Mouse (Mus musculus): ENCODE measurements around the gene Exoc7. TPM values are rescaled to one million over a fixed set of nuclear protein-coding genes. Genes with fewer than 3 reads are reported as not detected.
A peak's percentile ranks its signal among the peaks of the same experiment; 100 is the strongest.

Gene Exoc7
- polyA plus RNA-seq, 1 experiment from 2014 or later = 44.6 TPM

DNA sequence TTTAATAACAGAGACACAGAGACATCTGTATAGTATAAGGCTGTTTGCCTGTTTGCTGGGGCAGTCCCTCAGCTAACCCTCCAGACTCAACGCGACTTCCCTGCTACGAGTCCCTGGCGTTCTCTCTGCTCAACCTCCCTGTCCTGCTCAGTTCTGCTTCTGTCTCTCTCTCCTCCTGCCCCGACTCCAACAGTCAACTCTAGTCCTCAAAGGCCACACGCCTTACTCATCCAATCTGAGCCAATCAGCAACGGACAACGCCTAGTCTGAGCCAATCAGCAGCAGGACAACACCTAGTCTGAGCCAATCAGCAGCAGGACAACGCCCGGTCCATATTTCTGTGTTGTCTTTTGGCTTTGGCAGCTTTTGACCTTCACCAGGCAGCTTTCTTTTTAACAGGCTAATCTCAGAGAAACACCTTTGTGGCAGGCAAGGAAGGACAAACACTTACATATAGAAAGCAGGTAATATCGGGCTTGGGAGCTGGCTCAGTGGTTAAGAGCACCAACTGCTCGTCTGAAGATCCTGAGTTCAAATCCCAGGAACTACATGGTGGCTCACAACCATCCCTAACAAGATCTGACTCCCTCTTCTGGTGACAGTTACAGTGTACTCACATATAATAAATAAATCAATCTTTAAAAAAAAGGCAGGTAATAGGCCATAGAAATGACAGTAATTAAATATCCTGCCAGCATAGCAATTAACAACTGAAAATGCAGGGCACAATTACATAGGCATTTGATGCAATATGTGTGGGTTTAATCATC is 914 bp upstream of the Exoc7 start:
- peaks cover 18% of the 10 kb centered on the region for H3K36me3 ChIP-seq (ENCODE audit: control insufficient read depth, insufficient read depth)
- no peak overlapping the region for H3K9ac ChIP-seq (ENCODE audit: low read depth, low read length)
- no peaks in the 10 kb centered on the region for H3K27me3 ChIP-seq (replicated peaks; ENCODE audit: control insufficient read depth, insufficient read depth, low read length)
- H3K27ac ChIP-seq (ENCODE audit: low read depth, low read length) = no peak overlapping the region
- H3K4me2 ChIP-seq (replicated peaks; ENCODE audit: low read depth) = no peak overlapping the region
- no peaks in the 10 kb centered on the region for H3K9me3 ChIP-seq (ENCODE audit: control insufficient read depth)
- H3K4me3 ChIP-seq (ENCODE audit: low read depth, low read length) = no peak overlapping the region
- 0 out of 2 replicates have a peak, but pooled peaks cover 3% of the 10 kb centered on the region for H3K4me1 ChIP-seq (replicated peaks; ENCODE audit: control insufficient read depth, insufficient read depth, low read length)
- WGBS = 88% methylated on average over 12 of the region's 12 CpGs
- ATAC-seq = no peak
- TF ChIP-seq CTCF (IDR thresholded peaks at IDR 0.05; ENCODE audit: low read depth) = no peak

DNA sequence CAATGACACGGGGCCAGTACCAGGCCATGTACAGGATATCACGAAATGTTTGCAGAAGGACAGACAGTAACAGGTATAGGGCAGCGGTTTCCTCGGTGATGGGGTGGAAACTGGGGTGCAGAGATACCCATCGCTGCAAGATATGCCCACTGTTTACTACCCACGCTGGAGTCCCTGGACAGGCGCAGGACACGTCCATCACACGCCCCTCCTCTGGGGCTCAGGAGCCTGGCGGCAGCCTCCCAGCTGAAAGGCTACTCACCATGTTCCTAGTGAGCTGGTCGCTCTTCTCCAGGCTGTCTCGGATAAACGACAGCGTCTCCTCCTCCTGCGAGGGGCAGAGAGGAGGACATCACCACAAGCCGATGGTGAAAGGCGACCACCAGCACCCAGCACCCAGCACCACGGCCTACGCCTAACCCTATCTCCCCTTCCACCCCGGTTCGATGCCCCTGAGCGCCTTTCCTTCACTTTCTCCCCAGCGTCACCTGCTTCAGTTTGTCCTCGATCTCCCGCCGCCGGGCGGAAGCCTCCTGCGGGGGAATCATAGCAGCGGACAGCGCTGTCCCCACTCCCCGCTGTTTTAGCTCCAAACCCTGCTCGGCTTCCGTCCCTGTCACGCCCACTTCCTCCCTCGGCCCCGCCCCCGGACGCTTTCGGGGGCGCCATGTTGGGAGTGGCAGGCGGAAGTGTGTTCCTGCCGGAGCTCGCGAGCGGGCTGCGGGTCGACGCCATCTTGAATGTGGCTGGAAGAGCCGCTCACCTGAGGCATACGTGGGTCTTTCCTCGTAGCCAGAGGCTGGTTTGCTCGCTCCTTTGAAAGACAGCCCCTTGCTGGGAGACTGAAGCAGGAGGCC is 679 bp downstream of the Exoc7 start:
- H3K27ac ChIP-seq (ENCODE audit: low read depth, low read length) = no peak overlapping the region
- 0 out of 2 replicates have a peak, but pooled peaks have one; percentile 9 for TF ChIP-seq CTCF (IDR thresholded peaks at IDR 0.05; ENCODE audit: low read depth)

DNA sequence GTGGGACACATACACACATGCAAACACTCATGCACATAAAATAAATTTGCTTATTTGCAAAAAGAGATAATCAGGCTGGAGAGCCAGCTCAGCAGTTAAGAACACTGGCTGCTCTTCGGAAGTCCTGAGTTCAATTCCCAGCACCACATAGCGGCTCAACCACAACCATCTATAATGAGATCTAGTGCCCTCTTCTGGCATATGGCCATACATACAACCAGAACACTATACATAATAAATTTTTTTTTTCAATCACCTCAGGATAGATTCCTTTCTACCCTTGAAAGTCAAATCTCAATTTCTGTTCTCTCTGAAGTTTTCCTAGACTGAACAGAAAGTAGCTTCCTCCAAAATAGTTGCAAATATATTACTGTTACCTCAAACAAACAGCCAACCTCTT is 1.6 kb downstream of the Exoc7 start:
- 100% methylated on average over 2 of the region's 2 CpGs for WGBS
- 0 out of 2 replicates have a peak overlapping the region, but pooled peaks have one; percentile 72 for H3K4me3 ChIP-seq (ENCODE audit: low read depth, low read length)
- H3K9ac ChIP-seq (ENCODE audit: low read depth, low read length) = no peak overlapping the region
- H3K27ac ChIP-seq (ENCODE audit: low read depth, low read length) = no peak overlapping the region
- no peak for TF ChIP-seq CTCF (IDR thresholded peaks at IDR 0.05; ENCODE audit: low read depth)
- 0 out of 2 replicates have a peak, but pooled peaks cover 3% of the 10 kb centered on the region for H3K4me1 ChIP-seq (replicated peaks; ENCODE audit: control insufficient read depth, insufficient read depth, low read length)
- H3K4me2 ChIP-seq (replicated peaks; ENCODE audit: low read depth) = peak overlapping the region; percentile 83
- H3K36me3 ChIP-seq (ENCODE audit: control insufficient read depth, insufficient read depth) = peaks cover 36% of the 10 kb centered on the region
- H3K27me3 ChIP-seq (replicated peaks; ENCODE audit: control insufficient read depth, insufficient read depth, low read length) = no peaks in the 10 kb centered on the region
- no peaks in the 10 kb centered on the region for H3K9me3 ChIP-seq (ENCODE audit: control insufficient read depth)
- ATAC-seq = no peak

More for the DNA sequence above, 679 bp downstream of the Exoc7 start:
- H3K4me1 ChIP-seq (replicated peaks; ENCODE audit: control insufficient read depth, insufficient read depth, low read length) = 0 out of 2 replicates have a peak, but pooled peaks cover 3% of the 10 kb centered on the region
- peak overlapping the region; percentile 72 for H3K4me3 ChIP-seq (ENCODE audit: low read depth, low read length)
- WGBS = under 1% methylated on average over 53 of the region's 53 CpGs
- peak overlapping the region; percentile 84 for H3K9ac ChIP-seq (ENCODE audit: low read depth, low read length)
- H3K27me3 ChIP-seq (replicated peaks; ENCODE audit: control insufficient read depth, insufficient read depth, low read length) = no peaks in the 10 kb centered on the region
- H3K4me2 ChIP-seq (replicated peaks; ENCODE audit: low read depth) = peak overlapping the region; percentile 83
- peaks cover 28% of the 10 kb centered on the region for H3K36me3 ChIP-seq (ENCODE audit: control insufficient read depth, insufficient read depth)
- ATAC-seq = peak; percentile 89
- H3K9me3 ChIP-seq (ENCODE audit: control insufficient read depth) = no peaks in the 10 kb centered on the region

DNA sequence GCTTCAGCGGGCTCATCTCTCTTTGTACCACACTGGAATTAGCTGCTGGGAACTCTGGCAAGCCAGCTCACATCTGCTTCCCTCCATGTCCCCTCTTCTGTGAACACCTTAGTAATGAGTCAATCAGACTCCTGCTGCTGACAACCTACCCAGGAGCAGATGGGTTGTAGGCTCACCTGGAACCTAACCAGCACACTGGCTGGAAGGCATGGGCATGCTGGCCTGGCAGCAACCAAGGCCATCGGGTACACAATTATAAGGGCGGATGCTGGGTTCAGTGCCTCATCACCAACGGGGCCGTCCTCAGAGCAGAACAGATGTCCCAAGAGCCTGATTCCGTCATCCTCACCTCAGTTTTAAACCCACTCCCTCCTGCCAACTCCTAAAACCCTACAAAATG is 8.4 kb downstream of the Exoc7 start:
- 92% methylated on average over 6 of the region's 6 CpGs for WGBS
- H3K4me3 ChIP-seq (ENCODE audit: low read depth, low read length) = no peak overlapping the region
- no peaks in the 10 kb centered on the region for H3K27me3 ChIP-seq (replicated peaks; ENCODE audit: control insufficient read depth, insufficient read depth, low read length)
- no peak overlapping the region for H3K4me2 ChIP-seq (replicated peaks; ENCODE audit: low read depth)
- H3K36me3 ChIP-seq (ENCODE audit: control insufficient read depth, insufficient read depth) = peaks cover 72% of the 10 kb centered on the region
- no peak overlapping the region for H3K27ac ChIP-seq (ENCODE audit: low read depth, low read length)
- TF ChIP-seq CTCF (IDR thresholded peaks at IDR 0.05; ENCODE audit: low read depth) = no peak
- H3K9me3 ChIP-seq (ENCODE audit: control insufficient read depth) = no peaks in the 10 kb centered on the region
- no peak overlapping the region for H3K9ac ChIP-seq (ENCODE audit: low read depth, low read length)
- H3K4me1 ChIP-seq (replicated peaks; ENCODE audit: control insufficient read depth, insufficient read depth, low read length) = 0 out of 2 replicates have a peak, but pooled peaks cover 4% of the 10 kb centered on the region
- ATAC-seq = no peak

DNA sequence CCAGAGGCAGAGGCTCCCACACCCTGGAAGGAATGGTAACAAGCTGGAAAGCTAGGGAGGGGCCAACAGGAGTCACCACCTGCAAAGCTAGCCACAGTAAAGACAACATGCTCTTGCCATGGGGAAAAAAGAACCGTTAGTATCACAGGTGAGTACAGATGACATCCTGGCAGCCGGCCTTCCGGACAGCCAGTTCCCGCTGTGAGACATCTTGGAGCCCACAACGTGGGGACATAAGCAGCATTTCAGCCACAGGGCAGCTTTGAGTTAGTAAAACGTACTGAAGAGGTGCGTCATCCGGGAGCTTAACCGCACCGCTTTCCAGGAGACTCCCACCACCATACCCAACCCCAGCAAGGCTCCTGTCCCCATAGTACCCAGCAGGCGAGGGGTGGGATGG is 8.8 kb downstream of the Exoc7 start:
- 0 out of 2 replicates have a peak, but pooled peaks cover 4% of the 10 kb centered on the region for H3K4me1 ChIP-seq (replicated peaks; ENCODE audit: control insufficient read depth, insufficient read depth, low read length)
- H3K9me3 ChIP-seq (ENCODE audit: control insufficient read depth) = no peaks in the 10 kb centered on the region
- 86% methylated on average over 11 of the region's 11 CpGs for WGBS
- TF ChIP-seq CTCF (IDR thresholded peaks at IDR 0.05; ENCODE audit: low read depth) = no peak
- no peak for ATAC-seq
- peaks cover 68% of the 10 kb centered on the region for H3K36me3 ChIP-seq (ENCODE audit: control insufficient read depth, insufficient read depth)
- no peak overlapping the region for H3K4me3 ChIP-seq (ENCODE audit: low read depth, low read length)
- no peak overlapping the region for H3K4me2 ChIP-seq (replicated peaks; ENCODE audit: low read depth)
- H3K27me3 ChIP-seq (replicated peaks; ENCODE audit: control insufficient read depth, insufficient read depth, low read length) = no peaks in the 10 kb centered on the region
- no peak overlapping the region for H3K9ac ChIP-seq (ENCODE audit: low read depth, low read length)
- no peak overlapping the region for H3K27ac ChIP-seq (ENCODE audit: low read depth, low read length)

DNA sequence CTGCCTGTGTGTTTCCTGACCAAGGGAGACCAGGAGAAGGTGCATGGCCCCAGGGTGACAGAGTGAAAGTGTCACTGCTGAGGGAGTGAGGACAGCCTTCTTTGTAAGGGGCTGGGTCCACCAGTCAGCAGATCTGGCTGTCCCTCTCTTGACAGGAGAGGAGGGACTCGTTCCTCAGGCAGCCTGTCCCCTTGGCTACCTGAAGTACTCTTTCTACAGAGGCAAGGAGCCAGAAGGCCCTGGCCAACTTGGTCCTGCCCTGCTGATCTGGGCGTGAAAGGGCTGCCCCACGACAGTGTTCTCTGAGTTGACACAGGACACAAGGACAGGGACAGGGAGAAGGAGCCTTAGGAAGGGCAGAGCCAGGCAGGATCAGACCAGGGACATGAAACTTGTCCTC is 10.0 kb downstream of the Exoc7 start:
- Histone ChIP-seq H3K27ac (ENCODE audit: low read depth, low read length) (no peak overlapping the region), H3K36me3 (ENCODE audit: control insufficient read depth, insufficient read depth) (peaks cover 66% of the 10 kb centered on the region), H3K9me3 (ENCODE audit: control insufficient read depth) (no peaks in the 10 kb centered on the region), H3K4me3 (ENCODE audit: low read depth, low read length) (no peak overlapping the region), H3K27me3 (replicated peaks; ENCODE audit: control insufficient read depth, insufficient read depth, low read length) (no peaks in the 10 kb centered on the region), H3K4me2 (replicated peaks; ENCODE audit: low read depth) (no peak overlapping the region), H3K9ac (ENCODE audit: low read depth, low read length) (no peak overlapping the region), H3K4me1 (replicated peaks; ENCODE audit: control insufficient read depth, insufficient read depth, low read length) (0 out of 2 replicates have a peak, but pooled peaks cover 4% of the 10 kb centered on the region)
- WGBS = 67% methylated on average over 3 of the region's 3 CpGs
- no peak for ATAC-seq
- no peak for TF ChIP-seq CTCF (IDR thresholded peaks at IDR 0.05; ENCODE audit: low read depth)

Measured in intestine, postnatal 0 days (tissue).